Mouse (Mus musculus) heart, postnatal 4 days (tissue): ENCODE data around the gene Nlrp6. TPM values are rescaled to one million over a fixed set of nuclear protein-coding genes. Genes with fewer than 3 reads are reported as not detected.
"Not testable (repeated sequence)": the region's sequence is repeated elsewhere in the genome, so short reads cannot be mapped to it uniquely, and the experiment has no call there.

Experiments used
- DNase-seq: peaks from one replicate; pipeline ENCODE4 v3.0.0; 2021
- total RNA-seq, 2 experiments: library from RNA; stranded (reverse); gene quantifications; 2 replicates each; pipeline ENCODE4 v1.2.3; 2021

Gene Nlrp6
- total RNA-seq, 2 experiments from 2014 or later = not detected

DNA sequence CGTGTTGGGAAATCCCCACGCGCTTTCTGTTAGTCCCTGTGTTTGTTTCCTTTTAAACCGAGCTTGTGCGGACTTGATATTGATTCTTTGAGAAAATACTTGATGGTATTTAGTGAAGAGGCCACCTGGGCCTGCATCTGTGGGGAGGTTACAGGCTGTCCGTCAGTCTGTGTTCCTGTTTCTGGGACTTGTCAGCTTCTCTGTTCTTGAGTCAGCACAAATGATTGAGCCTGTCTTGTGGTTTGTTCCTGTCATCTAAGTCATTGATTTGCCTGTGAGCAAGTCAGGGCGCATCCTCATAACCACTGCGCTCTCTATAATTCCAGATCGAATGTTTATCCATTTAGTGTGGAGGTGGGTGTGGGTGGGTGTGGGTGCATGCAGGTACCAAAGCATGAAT, 56.0 kb downstream of the Nlrp6 start:
- not testable (repeated sequence) for DNase-seq

Other genes with a start within 250 kb of the Nlrp6 start
- gene Olfr45, start 239.0 kb upstream of the Nlrp6 start, total RNA-seq = not detected
- gene Olfr541, start 223.6 kb upstream of the Nlrp6 start, total RNA-seq = not detected
- gene Cyp2e1, start 157.2 kb upstream of the Nlrp6 start, total RNA-seq = under 1 TPM in 1 of 2 experiments, not detected in 1; 0.24 TPM
- under 1 TPM; 0.18 to 0.24 TPM for gene Syce1, start 133.1 kb upstream of the Nlrp6 start, total RNA-seq
- under 1 TPM; 0.76 to 0.97 TPM for gene Zfp941, start 98.7 kb upstream of the Nlrp6 start, total RNA-seq
- not detected for gene Urah, start 85.9 kb upstream of the Nlrp6 start, total RNA-seq
- 10 to 100 TPM in 1 of 2 experiments, 1 to 10 TPM in 1; 9.7 to 10.6 TPM for gene Scgb1c1, start 75.4 kb upstream of the Nlrp6 start, total RNA-seq
- gene Odf3, start 73.1 kb upstream of the Nlrp6 start, total RNA-seq = not detected
- gene Gm45785, start 64.6 kb upstream of the Nlrp6 start, total RNA-seq = under 1 TPM in 1 of 2 experiments, not detected in 1; 0.29 TPM
- 10 to 100 TPM; 25.2 to 32.3 TPM for gene Ric8a, start 63.9 kb upstream of the Nlrp6 start, total RNA-seq
- gene Bet1l, start 63.3 kb upstream of the Nlrp6 start, total RNA-seq = 10 to 100 TPM; 13.5 to 15.9 TPM
- 100 to 1,000 TPM; 119 to 120 TPM for gene Psmd13, start 38.9 kb upstream of the Nlrp6 start, total RNA-seq
- gene Sirt3, start 38.6 kb upstream of the Nlrp6 start, total RNA-seq = 10 to 100 TPM; 45.1 to 49.1 TPM
- 1,000 to 10,000 TPM; 1,034 to 1,156 TPM for gene Cox8b, start 20.5 kb upstream of the Nlrp6 start, total RNA-seq
- gene Pgghg, start 20.5 kb downstream of the Nlrp6 start, total RNA-seq = 1 to 10 TPM; 8.4 to 8.7 TPM
- gene Ifitm5, start 29.4 kb downstream of the Nlrp6 start, total RNA-seq = 1 to 10 TPM in 1 of 2 experiments, under 1 TPM in 1; 0.72 to 1.4 TPM
- gene Gm45717, start 35.0 kb downstream of the Nlrp6 start, total RNA-seq = not detected
- gene Ifitm2, start 35.1 kb downstream of the Nlrp6 start, total RNA-seq = 100 to 1,000 TPM; 178 to 182 TPM
- 1 to 10 TPM; 2.6 to 3.0 TPM for gene Ifitm1, start 46.3 kb downstream of the Nlrp6 start, total RNA-seq
- gene Ifitm3, start 89.9 kb downstream of the Nlrp6 start, total RNA-seq = 10 to 100 TPM; 79.3 to 83.8 TPM
- under 1 TPM in 1 of 2 experiments, not detected in 1; 0.56 TPM for gene Ifitm6, start 97.0 kb downstream of the Nlrp6 start, total RNA-seq
- not detected for gene Gm17387, start 108.2 kb downstream of the Nlrp6 start, total RNA-seq
- under 1 TPM; 0.26 to 0.54 TPM for gene B4galnt4, start 140.2 kb downstream of the Nlrp6 start, total RNA-seq
- gene Pkp3, start 157.3 kb downstream of the Nlrp6 start, total RNA-seq = under 1 TPM in 1 of 2 experiments, not detected in 1; 0.23 TPM
- gene Sigirr, start 179.7 kb downstream of the Nlrp6 start, total RNA-seq = 1 to 10 TPM; 3.3 to 4.3 TPM
- under 1 TPM in 1 of 2 experiments, not detected in 1; 0.20 TPM for gene Ano9, start 196.9 kb downstream of the Nlrp6 start, total RNA-seq
- gene Ptdss2, start 201.5 kb downstream of the Nlrp6 start, total RNA-seq = 10 to 100 TPM; 40.2 to 42.5 TPM